9 mouse cellular contexts compared by ENCODE assay signal in the genomic region with DNA sequence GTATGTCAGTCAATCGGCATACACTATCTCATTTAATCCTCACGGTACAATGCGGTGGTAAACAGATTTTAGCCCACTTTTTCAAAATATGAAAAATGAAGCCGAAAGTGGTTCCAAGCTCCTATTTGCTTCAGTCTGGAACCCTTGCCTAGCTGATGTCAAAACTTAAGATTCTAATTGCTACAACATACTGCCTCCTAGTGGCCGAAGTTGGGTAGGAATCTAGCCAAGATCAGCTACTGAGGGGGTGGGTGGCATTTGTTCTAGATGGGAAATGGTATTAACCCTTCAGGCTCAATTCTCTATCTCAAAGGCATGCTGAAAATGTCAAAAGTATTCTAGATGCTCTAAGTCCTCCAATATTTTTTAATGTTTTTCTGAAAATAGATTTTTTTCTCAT.
A peak's percentile ranks its signal among the peaks of the same experiment; 100 is the strongest.
DNase-seq lines count a peak whose midpoint lies in the region; ATAC-seq lines count a peak whose summit lies in the region.
"Had no signal": no experiment of that assay in that cellular context is flagged by ENCODE, and none has a peak within 500 bp of the region (broad histone marks: within the 10 kb centered on the region; RNA-seq: fewer than 3 reads in every experiment).

No protein-coding gene starts in this region.

- intact Hi-C loops in gastrocnemius, postnatal 14 days (cut with DNase I; ENCODE audit: low total_unique reads) = no loop called here

- H3K4me2 ChIP-seq in forebrain, embryonic 14.5 days (ENCODE audit: low read length) = no peak overlapping the region
- no peak overlapping the region for H3K4me2 ChIP-seq in forebrain, embryonic 13.5 days
- no peak overlapping the region for H3K4me2 ChIP-seq in midbrain, embryonic 11.5 days
- no peak overlapping the region for H3K4me2 ChIP-seq in midbrain, embryonic 16.5 days (ENCODE audit: low read length)
- H3K4me2 ChIP-seq: liver, embryonic 13.5 days had no signal

- ATAC-seq in forebrain, embryonic 14.5 days = no peak
- ATAC-seq in forebrain, embryonic 13.5 days = no peak
- ATAC-seq in midbrain, embryonic 11.5 days (ENCODE audit: low FRiP score) = peak; percentile 59; the same call in 1 of the 2 replicates
- ATAC-seq in midbrain, embryonic 16.5 days = no peak

- no peak overlapping the region for H3K9ac ChIP-seq in forebrain, embryonic 14.5 days (ENCODE audit: low read length)
- H3K9ac ChIP-seq in forebrain, embryonic 13.5 days = no peak overlapping the region
- H3K9ac ChIP-seq in midbrain, embryonic 11.5 days (ENCODE audit: low read length) = no peak overlapping the region
- no peak overlapping the region for H3K9ac ChIP-seq in midbrain, embryonic 16.5 days (ENCODE audit: low read depth, low read length)
- H3K9ac ChIP-seq: liver, embryonic 13.5 days had no signal

- no peaks in the 10 kb centered on the region for H3K4me1 ChIP-seq in forebrain, embryonic 14.5 days (ENCODE audit: control insufficient read depth, insufficient read depth, low read length)
- no peaks in the 10 kb centered on the region for H3K4me1 ChIP-seq in forebrain, embryonic 13.5 days
- no peaks in the 10 kb centered on the region for H3K4me1 ChIP-seq in midbrain, embryonic 11.5 days (ENCODE audit: control insufficient read depth, insufficient read depth, low read length)
- no peaks in the 10 kb centered on the region for H3K4me1 ChIP-seq in midbrain, embryonic 16.5 days (ENCODE audit: control insufficient read depth, insufficient read depth, low read length)
- H3K4me1 ChIP-seq: liver, embryonic 13.5 days had no signal

- no peak overlapping the region for H3K4me3 ChIP-seq in forebrain, embryonic 14.5 days (ENCODE audit: low read depth, low read length)
- H3K4me3 ChIP-seq in forebrain, embryonic 13.5 days = no peak overlapping the region
- no peak overlapping the region for H3K4me3 ChIP-seq in midbrain, embryonic 11.5 days (ENCODE audit: low read depth, low read length)
- H3K4me3 ChIP-seq in midbrain, embryonic 16.5 days (ENCODE audit: low read depth, low read length) = no peak overlapping the region
- H3K4me3 ChIP-seq: liver, embryonic 13.5 days had no signal

- DNase-seq in forebrain, embryonic 14.5 days (ENCODE audit: low spot score) = peak; percentile 64
- peak; percentile 95 for DNase-seq in midbrain, embryonic 11.5 days (ENCODE audit: low spot score, missing footprints)
- DNase-seq in embryo, embryonic 9.5 days (ENCODE audit: extremely low spot score) = peak; percentile 40
- DNase-seq in lung, postnatal 36 days = peak; percentile 50
- DNase-seq in thymus, postnatal 4 days = no peak
- no peak for DNase-seq in gastrocnemius, postnatal 14 days
- DNase-seq: liver, embryonic 13.5 days had no signal

- no peak overlapping the region for H3K27ac ChIP-seq in forebrain, embryonic 14.5 days (ENCODE audit: low read depth, low read length)
- H3K27ac ChIP-seq in forebrain, embryonic 13.5 days = no peak overlapping the region
- H3K27ac ChIP-seq in midbrain, embryonic 11.5 days (ENCODE audit: low read depth, low read length) = no peak overlapping the region
- H3K27ac ChIP-seq in midbrain, embryonic 16.5 days (ENCODE audit: low read length) = no peak overlapping the region
- H3K27ac ChIP-seq: liver, embryonic 13.5 days had no signal

- no peaks in the 10 kb centered on the region for H3K9me3 ChIP-seq in forebrain, embryonic 14.5 days (replicated peaks; ENCODE audit: control insufficient read depth, low read length)
- no peaks in the 10 kb centered on the region for H3K9me3 ChIP-seq in forebrain, embryonic 13.5 days (replicated peaks)
- H3K9me3 ChIP-seq in midbrain, embryonic 11.5 days (ENCODE audit: control insufficient read depth, low read length) = no peaks in the 10 kb centered on the region
- no peaks in the 10 kb centered on the region for H3K9me3 ChIP-seq in midbrain, embryonic 16.5 days (replicated peaks; ENCODE audit: control insufficient read depth, low read length, poor library complexity, severe bottlenecking)
- H3K9me3 ChIP-seq: liver, embryonic 13.5 days had no signal

- H3K36me3 ChIP-seq in forebrain, embryonic 14.5 days (ENCODE audit: control insufficient read depth, insufficient read depth, low read length) = no peaks in the 10 kb centered on the region
- H3K36me3 ChIP-seq in forebrain, embryonic 13.5 days (ENCODE audit: poor library complexity, severe bottlenecking) = no peaks in the 10 kb centered on the region
- no peaks in the 10 kb centered on the region for H3K36me3 ChIP-seq in midbrain, embryonic 11.5 days (ENCODE audit: control insufficient read depth, insufficient read depth, low read length)
- H3K36me3 ChIP-seq in midbrain, embryonic 16.5 days (ENCODE audit: control insufficient read depth, insufficient read depth, low read length) = no peaks in the 10 kb centered on the region
- H3K36me3 ChIP-seq: liver, embryonic 13.5 days had no signal

- WGBS in forebrain, embryonic 14.5 days = 65% methylated on average over 5 of the region's 5 CpGs
- 71% methylated on average over 5 of the region's 5 CpGs for WGBS in forebrain, embryonic 13.5 days
- 71% methylated on average over 5 of the region's 5 CpGs for WGBS in midbrain, embryonic 11.5 days
- 69% methylated on average over 5 of the region's 5 CpGs for WGBS in midbrain, embryonic 16.5 days

- 0 out of 2 replicates have a peak, but pooled peaks cover 3% of the 10 kb centered on the region for H3K27me3 ChIP-seq in forebrain, embryonic 14.5 days (replicated peaks; ENCODE audit: control insufficient read depth, insufficient read depth, low read length)
- H3K27me3 ChIP-seq in forebrain, embryonic 13.5 days = peaks cover 25% of the 10 kb centered on the region
- H3K27me3 ChIP-seq in midbrain, embryonic 11.5 days (ENCODE audit: control insufficient read depth, insufficient read depth, low read length) = no peaks in the 10 kb centered on the region
- H3K27me3 ChIP-seq in midbrain, embryonic 16.5 days (ENCODE audit: control insufficient read depth, insufficient read depth, low read depth, low read length) = no peaks in the 10 kb centered on the region
- H3K27me3 ChIP-seq: liver, embryonic 13.5 days had no signal

Comparison
In these comparisons a context has a peak if more than half of its experiments do, and no peak if none do; other contexts are left out.
1. DNase-seq: peak in forebrain, embryonic 14.5 days (single experiment), midbrain, embryonic 11.5 days (single experiment), embryo, embryonic 9.5 days (single experiment) and lung, postnatal 36 days (single experiment); none in thymus, postnatal 4 days (single experiment) and gastrocnemius, postnatal 14 days (single experiment).